Mouse (Mus musculus): ENCODE measurements around the gene Fabp3. TPM values are rescaled to one million over a fixed set of nuclear protein-coding genes. Genes with fewer than 3 reads are reported as not detected.

Fabp3 gene
- total and polyA plus RNA-seq, 3 experiments, result 0.60 TPM; not detected in 2

- H3K9ac ChIP-seq (ENCODE audit: control insufficient read depth, low read depth, low read length, poor library complexity, severe bottlenecking), result no peak overlapping the region
- H3K36me3 ChIP-seq (ENCODE audit: control insufficient read depth in 1 of 2, insufficient read depth in 2 of 2, low read length in 2 of 2), result no peaks in the 10 kb centered on the region
- no peak overlapping the region for H3K27ac ChIP-seq (ENCODE audit: control insufficient read depth, low read depth, low read length)
- no peak overlapping the region for H3K4me3 ChIP-seq (ENCODE audit: control insufficient read depth in 1 of 2, insufficient read depth in 1 of 2, low read depth in 2 of 2, low read length in 2 of 2)
- TF ChIP-seq EP300 (IDR thresholded peaks at IDR 0.05; ENCODE audit: low read depth in 1 of 2, low read length in 2 of 2) (no peak), ZMIZ1 (IDR thresholded peaks at IDR 0.05; ENCODE audit: low read depth, low read length) (no peak), MAFK (IDR thresholded peaks at IDR 0.05; ENCODE audit: borderline replicate concordance, low read depth, low read length) (no peak), MYB (IDR thresholded peaks at IDR 0.05; ENCODE audit: low read depth, low read length) (no peak), HCFC1 (IDR thresholded peaks at IDR 0.05; ENCODE audit: low read depth, low read length) (no peak), GABPA (IDR thresholded peaks at IDR 0.05; ENCODE audit: low read depth, low read length) (no peak), ZKSCAN1 (IDR thresholded peaks at IDR 0.05; ENCODE audit: low read depth, low read length) (no peak), CTCF (IDR thresholded peaks at IDR 0.05 in 2 of 3, conservative IDR thresholded peaks at IDR 0.05 in 1 of 3; ENCODE audit: control insufficient read depth in 1 of 3, insufficient read depth in 1 of 3, low read depth in 2 of 3, low read length in 3 of 3, poor library complexity in 1 of 3, severe bottlenecking in 1 of 3) (peak; percentile 77 to 83 (median 83)), MYC (IDR thresholded peaks at IDR 0.05; ENCODE audit: low read depth, low read length) (no peak), CHD1 (IDR thresholded peaks at IDR 0.05; ENCODE audit: low read depth, low read length) (no peak), MAX (IDR thresholded peaks at IDR 0.05; ENCODE audit: low read length) (no peak), POLR2A (IDR thresholded peaks at IDR 0.05; ENCODE audit: control insufficient read depth in 1 of 2, insufficient read depth in 1 of 2, low read depth in 1 of 2, low read length in 2 of 2, poor library complexity in 1 of 2) (no peak), ELF1 (IDR thresholded peaks at IDR 0.05; ENCODE audit: low read depth, low read length) (no peak), SIN3A (IDR thresholded peaks at IDR 0.05; ENCODE audit: low read length) (no peak), GATA1 (IDR thresholded peaks at IDR 0.05; ENCODE audit: low read depth, low read length) (no peak), MXI1 (IDR thresholded peaks at IDR 0.05; ENCODE audit: low read depth, low read length) (no peak), SMC3 (IDR thresholded peaks at IDR 0.05; ENCODE audit: low read depth, low read length) (peak; percentile 64), ZC3H11A (IDR thresholded peaks at IDR 0.05; ENCODE audit: low read depth, low read length) (0 out of 2 replicates have a peak, but pooled peaks have one; percentile 4), KAT2A (conservative IDR thresholded peaks at IDR 0.05; ENCODE audit: low read depth, low read length) (no peak), BHLHE40 (IDR thresholded peaks at IDR 0.05; ENCODE audit: borderline replicate concordance, low read depth, low read length) (no peak), NELFE (IDR thresholded peaks at IDR 0.05; ENCODE audit: low read depth, low read length) (no peak), POLR2AphosphoS2 (IDR thresholded peaks at IDR 0.05; ENCODE audit: low read length) (no peak), USF2 (IDR thresholded peaks at IDR 0.05; ENCODE audit: borderline replicate concordance in 1 of 2, insufficient read depth in 1 of 2, low read depth in 1 of 2, low read length in 2 of 2) (no peak), RAD21 (IDR thresholded peaks at IDR 0.05; ENCODE audit: low read depth, low read length) (peak; percentile 40), E2F4 (IDR thresholded peaks at IDR 0.05; ENCODE audit: borderline replicate concordance, low read depth, low read length) (no peak), MAZ (IDR thresholded peaks at IDR 0.05; ENCODE audit: low read depth, low read length) (no peak), UBTF (IDR thresholded peaks at IDR 0.05; ENCODE audit: borderline replicate concordance, insufficient read depth, low read depth, low read length) (no peak), MEF2A (IDR thresholded peaks at IDR 0.05; ENCODE audit: extremely low read depth, insufficient replicate concordance, low read depth, low read length, poor library complexity, severe bottlenecking) (no peak)
- H3K79me2 ChIP-seq (ENCODE audit: control insufficient read depth, insufficient read depth, low read length, poor library complexity), result no peaks in the 10 kb centered on the region
- H3K27me3 ChIP-seq (ENCODE audit: control insufficient read depth in 1 of 2, insufficient read depth in 2 of 2, low read length in 2 of 2), result no peaks in the 10 kb centered on the region
- DNase-seq (ENCODE audit: low read depth, low spot score), result peak; percentile 69
- no peaks in the 10 kb centered on the region for H3K9me3 ChIP-seq (replicated peaks; ENCODE audit: insufficient read depth, low read length)
- peaks cover 0 to 7% of the 10 kb centered on the region in 2 experiments; a peak in 2 of 4 replicates for H3K4me1 ChIP-seq (ENCODE audit: control insufficient read depth in 1 of 2, insufficient read depth in 2 of 2, low read length in 2 of 2)
Observed at GRCm38 (mm10) chr4:130264698-130265349, 43.6 kb upstream of the Fabp3 start.
